Mouse (Mus musculus): ENCODE measurements around the gene Epha3.

The Epha3 gene

GRCm38 (mm10) chr16:63863913-63864330 lies at the start of gene Epha3:
Gene Epha3 (minus strand): TSS chr16:63864175.
- no peak for DNase-seq (ENCODE audit: low read depth)

DNA sequence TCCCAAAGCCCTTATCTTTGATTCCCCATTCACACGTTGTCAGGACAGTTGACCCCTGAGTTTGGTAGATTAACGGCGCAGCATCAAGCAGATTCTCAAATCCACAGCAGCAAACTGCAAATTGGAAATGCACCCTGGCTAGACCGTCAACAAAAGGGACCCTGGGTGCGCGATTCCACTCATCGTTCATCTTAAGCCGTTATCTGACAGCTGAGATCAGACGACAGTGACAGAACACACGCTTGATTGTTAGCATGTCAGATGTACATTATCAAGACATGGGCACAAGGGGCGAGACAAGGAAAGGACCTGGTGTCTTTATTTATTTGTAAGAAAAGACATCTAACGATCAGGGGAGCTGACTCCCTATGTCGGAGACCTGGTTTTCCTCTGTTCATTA lies 39.5 kb upstream of the Epha3 start:
- no peak for DNase-seq (ENCODE audit: low read depth)

GRCm38 (mm10) chr16:63881190-63881589 lies 17.2 kb upstream of the Epha3 start:
- DNase-seq (ENCODE audit: low read depth), result no peak

GRCm38 (mm10) chr16:63872313-63872712 lies 8.3 kb upstream of the Epha3 start:
- DNase-seq (ENCODE audit: low read depth), result peak; percentile 55

DNA sequence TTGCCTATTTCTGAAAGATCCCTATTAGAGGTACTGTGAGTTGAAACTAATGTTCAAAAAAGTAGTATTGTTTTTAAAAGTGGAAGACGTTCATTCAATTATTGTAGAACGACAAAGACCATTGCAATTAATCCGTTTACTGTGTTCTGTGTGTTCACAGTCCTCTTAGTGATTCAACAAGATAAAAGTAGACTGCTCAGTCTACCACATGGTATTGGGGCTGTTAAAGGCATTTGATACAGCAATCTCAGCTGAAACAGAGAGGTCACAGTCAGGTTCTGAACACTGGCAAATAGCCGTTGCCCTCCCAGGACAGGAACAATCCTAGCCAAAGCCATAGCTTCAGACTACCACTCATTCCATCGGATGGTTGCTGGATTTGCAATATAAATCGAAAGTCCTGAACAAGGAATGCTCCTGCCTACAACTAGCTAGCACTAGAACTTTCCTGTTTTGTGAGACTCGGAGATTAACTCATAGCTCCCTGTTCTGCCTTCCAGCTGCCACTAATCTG lies 545 bp upstream of the Epha3 start:
- DNase-seq (ENCODE audit: low read depth), result no peak

DNA sequence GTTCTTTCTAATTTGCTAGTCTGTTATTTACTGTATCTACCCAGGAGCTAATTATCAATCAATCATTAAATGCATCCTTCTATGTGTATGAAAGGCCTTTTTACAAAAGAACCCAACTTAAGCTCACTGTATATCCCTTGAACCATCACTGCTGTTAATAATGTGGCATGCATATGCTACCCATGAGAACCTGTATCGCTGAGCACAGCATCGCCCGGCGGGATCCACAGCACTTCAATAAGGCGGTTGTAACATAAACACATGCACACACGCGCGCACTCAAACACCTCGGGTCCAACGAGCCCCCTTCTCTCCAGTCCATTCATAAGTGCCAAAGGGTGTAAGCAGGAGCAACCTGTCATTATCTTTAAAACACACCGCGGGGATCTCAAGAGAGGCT lies 794 bp downstream of the Epha3 start:
- DNase-seq (ENCODE audit: low read depth), result no peak

DNA sequence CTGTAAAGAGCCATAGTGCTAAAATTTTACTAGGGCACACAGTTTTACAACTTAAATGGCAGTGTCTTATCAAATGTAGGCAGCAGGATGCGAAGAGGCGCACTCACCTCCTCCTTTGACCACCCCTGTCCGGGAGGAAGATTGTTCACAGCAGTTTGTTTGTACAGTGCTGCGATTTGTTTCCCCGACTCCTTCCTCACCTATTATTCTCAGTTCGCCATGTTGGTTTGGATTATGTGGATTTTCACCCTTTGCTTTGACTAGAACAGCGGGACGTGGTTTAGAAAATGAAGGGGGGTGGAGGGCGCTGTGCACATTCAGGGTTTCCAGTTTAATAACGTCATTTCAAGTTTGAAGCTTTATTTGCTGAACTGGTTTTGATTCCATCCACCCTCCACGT lies 6.4 kb downstream of the Epha3 start:
- DNase-seq (ENCODE audit: low read depth), result no peak

GRCm38 (mm10) chr16:63856658-63857552 lies 7.1 kb downstream of the Epha3 start:
- no peak for DNase-seq (ENCODE audit: low read depth)

DNA sequence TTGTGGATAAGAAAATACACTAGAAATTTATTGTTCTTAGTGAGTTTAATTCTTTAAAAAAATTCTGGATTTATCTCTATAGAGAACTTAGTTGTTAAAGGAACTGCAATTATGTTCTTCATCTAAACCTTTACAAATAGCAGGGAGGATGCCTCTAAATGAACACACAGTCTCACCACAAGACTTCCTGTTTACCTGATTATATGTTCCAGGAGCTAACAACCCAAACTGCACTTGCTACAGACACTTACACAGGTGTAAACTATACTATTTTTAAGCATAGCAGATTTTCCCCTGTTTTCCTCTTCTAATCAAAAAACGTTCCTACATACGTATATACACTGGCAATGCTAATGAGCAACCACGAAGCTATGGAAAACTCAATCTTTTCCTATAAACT lies 13.7 kb downstream of the Epha3 start:
- no peak for DNase-seq (ENCODE audit: low read depth)

DNA sequence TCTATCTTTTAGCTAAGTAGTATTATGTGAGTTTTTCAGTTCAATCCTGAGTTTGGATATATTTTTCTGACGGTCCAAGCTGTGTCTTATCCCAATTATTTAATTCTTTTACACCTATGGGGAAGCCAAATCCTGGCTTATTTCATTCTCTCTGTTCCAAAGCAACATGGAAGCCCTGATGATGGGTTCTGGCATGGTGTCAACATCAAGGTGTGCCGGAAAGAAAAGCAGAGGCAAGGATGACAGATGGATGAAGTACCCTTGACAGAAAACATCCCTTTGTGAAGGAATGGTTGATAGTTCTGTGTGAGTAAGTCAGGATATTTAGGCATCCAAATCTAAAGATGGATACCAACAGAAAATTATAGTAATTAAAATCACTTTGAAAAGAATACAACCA lies 21.1 kb downstream of the Epha3 start:
- no peak for DNase-seq (ENCODE audit: low read depth)

GRCm38 (mm10) chr16:63837466-63837865 lies 26.5 kb downstream of the Epha3 start:
- no peak for DNase-seq (ENCODE audit: low read depth)

DNA sequence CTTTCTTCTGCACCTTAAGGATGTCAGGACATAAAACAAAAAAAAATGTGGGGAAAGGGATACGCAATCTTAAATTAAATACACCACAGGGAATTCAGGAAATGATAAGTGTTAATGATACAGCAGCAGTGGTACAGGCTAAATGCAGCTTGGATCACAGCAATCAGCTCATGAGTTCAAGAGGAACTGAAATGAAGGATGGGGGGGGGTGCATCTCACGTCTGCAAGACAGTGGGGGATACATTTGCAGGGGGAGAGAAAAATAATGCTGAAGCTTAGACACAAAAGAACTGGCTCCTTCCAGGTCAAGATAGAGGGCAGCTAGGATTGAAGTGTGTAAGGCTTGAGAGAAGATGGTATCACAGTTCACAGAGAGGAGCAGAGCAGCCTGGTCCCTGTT lies 42.8 kb downstream of the Epha3 start:
- DNase-seq (ENCODE audit: low read depth), result no peak

DNA sequence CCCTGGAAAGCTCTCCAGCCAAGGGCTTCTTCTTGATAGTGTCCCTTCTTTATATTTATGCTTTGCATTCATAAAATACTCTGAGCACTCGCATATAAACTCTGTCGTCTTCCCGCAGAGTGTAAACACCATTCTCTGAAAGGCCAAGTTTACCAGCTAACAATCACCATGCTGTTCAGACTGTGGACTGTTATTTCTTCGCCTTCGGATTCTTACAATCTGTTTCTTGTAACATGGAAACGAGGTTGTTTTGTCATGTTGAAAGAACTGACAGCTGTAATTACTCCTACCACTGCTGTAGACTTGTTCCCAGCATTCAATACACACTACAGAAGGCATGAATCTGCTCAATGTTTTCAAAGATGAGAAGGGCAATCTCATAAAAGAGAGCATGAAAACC lies 46.4 kb downstream of the Epha3 start:
- no peak for DNase-seq (ENCODE audit: low read depth)

DNA sequence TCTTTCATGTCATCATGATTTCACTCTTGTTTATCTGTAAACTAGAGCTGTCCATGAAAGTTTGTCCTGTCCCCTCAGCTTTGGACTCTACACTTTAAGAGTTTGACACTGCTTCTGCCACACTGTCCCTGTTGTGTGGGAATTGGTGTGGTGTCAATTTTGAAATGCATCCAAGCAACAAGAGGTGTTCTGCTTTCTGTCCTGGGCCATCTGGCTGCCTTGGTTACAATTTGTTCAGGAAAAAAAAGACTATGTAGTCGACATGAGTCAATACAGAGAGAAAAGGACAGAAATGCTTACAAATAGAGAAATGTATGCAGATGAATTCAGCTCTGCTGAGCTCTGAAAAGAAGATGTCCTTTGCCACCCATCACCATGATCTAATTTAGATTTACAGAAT lies 47.3 kb downstream of the Epha3 start:
- DNase-seq (ENCODE audit: low read depth), result no peak

GRCm38 (mm10) chr16:63809871-63810270 lies 54.1 kb downstream of the Epha3 start:
- DNase-seq (ENCODE audit: low read depth), result no peak

- no peak for DNase-seq (ENCODE audit: low read depth)
Measured at GRCm38 (mm10) chr16:63808991-63809390, 55.0 kb downstream of the Epha3 start.

GRCm38 (mm10) chr16:63806437-63807129 lies 57.4 kb downstream of the Epha3 start:
- no peak for DNase-seq (ENCODE audit: low read depth)

DNA sequence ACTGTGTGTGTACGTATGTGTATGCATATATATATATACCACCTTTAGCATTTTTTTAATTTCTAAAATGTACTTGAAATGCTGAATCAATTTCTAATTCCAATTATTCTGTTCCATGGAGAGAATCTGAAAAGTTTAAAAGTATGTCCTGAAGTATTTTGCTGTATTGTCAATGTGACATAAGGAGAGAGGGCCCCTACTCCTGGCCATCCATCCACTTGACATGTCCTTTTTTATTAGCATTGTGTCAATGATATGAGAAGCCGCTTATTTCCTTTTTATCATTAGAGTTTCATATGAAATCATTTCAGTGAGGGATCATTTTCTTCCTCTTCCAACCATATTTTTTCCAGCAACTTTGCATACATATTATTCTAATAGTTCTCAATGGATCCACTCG lies 58.0 kb downstream of the Epha3 start:
- DNase-seq (ENCODE audit: low read depth), result no peak

- no peak for DNase-seq (ENCODE audit: low read depth)
Measured at GRCm38 (mm10) chr16:63801436-63801835, 62.5 kb downstream of the Epha3 start.

DNA sequence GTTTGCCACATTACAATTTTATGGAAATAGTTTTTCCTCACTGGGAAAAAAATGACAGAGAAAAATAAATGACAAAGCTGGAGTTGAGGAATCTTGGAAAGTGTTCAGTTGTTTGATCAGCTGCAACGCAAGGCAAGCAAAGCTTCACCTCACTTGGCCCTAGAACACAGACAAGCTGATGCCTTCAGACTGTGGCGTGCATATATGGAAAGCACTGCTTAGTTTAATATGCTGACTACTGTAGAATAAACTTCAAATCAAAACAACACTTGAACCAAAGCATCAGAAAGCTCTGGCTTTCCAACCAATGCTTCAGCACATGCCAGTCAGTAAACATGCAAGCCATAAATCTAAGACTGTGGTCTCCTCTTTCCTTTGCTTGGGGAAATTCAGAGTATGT lies 65.6 kb downstream of the Epha3 start:
- no peak for DNase-seq (ENCODE audit: low read depth)

- DNase-seq (ENCODE audit: low read depth), result no peak
Measured at GRCm38 (mm10) chr16:63794292-63794691, 69.7 kb downstream of the Epha3 start.

GRCm38 (mm10) chr16:63793805-63794204 lies 70.2 kb downstream of the Epha3 start:
- no peak for DNase-seq (ENCODE audit: low read depth)

DNA sequence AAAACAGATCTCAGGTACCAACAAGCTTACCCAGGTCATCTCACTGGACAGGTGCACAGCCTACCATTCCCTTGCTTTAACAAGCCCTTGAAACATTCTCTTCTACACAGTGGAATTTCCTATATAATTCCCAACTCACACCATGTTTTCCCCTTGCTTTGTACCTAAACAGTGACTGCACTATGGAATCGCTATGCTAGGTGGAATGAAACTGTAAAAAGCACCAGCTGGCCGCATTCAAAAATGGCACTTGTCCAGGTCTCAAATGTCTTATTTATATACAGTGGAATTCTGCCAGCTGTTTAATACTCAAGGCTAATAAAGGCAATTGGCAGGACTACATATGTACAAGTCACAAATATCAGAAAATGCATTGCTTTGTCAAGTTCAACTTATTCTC lies 71.9 kb downstream of the Epha3 start:
- peak; percentile 1 for DNase-seq (ENCODE audit: low read depth)

Data from NIH3T3 (cell line).